Mouse (Mus musculus): ENCODE data around the gene Palm2. TPM values are rescaled to one million over a fixed set of nuclear protein-coding genes. Genes with fewer than 3 reads are reported as not detected.

Palm2 gene
- total and polyA plus RNA-seq, 2 experiments from 2014 or later = 26.4 to 33.1 TPM

DNA sequence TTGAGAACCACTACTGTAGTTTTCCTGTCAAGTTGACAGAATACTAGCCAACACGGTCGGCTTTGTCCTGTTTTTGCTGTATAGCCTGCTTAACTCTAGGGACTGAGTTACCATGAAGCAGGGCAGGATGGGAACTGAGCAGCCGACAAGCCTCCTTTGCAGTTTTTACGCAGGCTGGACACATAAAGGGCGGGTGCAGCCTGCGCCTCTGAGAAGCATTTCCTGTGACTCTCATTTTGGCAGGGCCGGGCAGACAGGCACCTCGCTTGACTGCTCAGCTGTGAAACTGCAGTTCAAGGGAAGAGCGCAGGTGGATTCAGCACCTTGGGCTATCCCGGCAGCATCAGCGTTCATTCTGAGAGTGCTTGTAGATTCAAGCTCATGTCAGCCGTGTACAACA, 247.5 kb downstream of the Palm2 start:
- Histone ChIP-seq H3K4me1 (ENCODE audit: insufficient read depth, low read length) (no peaks in the 10 kb centered on the region), H3K27me3 (ENCODE audit: insufficient read depth, low read length) (no peaks in the 10 kb centered on the region), H3K9me3 (ENCODE audit: low read length) (no peaks in the 10 kb centered on the region), H3K27ac (ENCODE audit: low read depth, low read length) (no peak overlapping the region), H3K4me2 (ENCODE audit: low read depth, low read length, poor library complexity, severe bottlenecking) (no peak overlapping the region), H3K4me3 (ENCODE audit: low read depth, low read length) (no peak overlapping the region), H3K36me3 (ENCODE audit: insufficient read depth, low read length) (no peaks in the 10 kb centered on the region), H3K9ac (replicated peaks; ENCODE audit: low read length, poor library complexity, severe bottlenecking) (no peak overlapping the region)
- WGBS = 45% methylated on average over 12 of the region's 12 CpGs
- ATAC-seq (ENCODE audit: low FRiP score) (peak; percentile 63), DNase-seq (ENCODE audit: low spot score) (peak; percentile 44)
- no peak for TF ChIP-seq CTCF (IDR thresholded peaks at IDR 0.05)

DNA sequence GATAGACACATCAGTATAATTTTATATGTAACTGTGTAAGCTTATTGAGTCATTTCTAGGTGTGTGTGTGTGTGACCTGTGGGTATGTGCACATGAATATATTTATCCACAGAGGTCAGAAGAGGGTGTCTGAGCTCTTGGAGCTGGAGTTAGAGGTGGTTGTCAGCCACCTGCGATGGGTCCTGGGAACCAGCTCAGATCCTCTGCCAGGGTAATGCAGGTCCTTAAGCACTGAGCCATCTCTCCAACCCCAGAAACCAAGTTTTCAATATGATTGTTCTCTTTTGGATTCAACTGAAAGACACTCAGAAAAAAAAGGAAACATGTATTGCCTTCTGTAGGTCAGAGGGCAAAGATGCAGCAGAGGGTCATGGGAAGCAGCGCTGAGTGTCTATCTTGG, 248.3 kb downstream of the Palm2 start:
- no peaks in the 10 kb centered on the region for H3K4me1 ChIP-seq (ENCODE audit: insufficient read depth, low read length)
- H3K27me3 ChIP-seq (ENCODE audit: insufficient read depth, low read length) = no peaks in the 10 kb centered on the region
- DNase-seq (ENCODE audit: low spot score) = no peak
- no peak overlapping the region for H3K4me3 ChIP-seq (ENCODE audit: low read depth, low read length)
- H3K36me3 ChIP-seq (ENCODE audit: insufficient read depth, low read length) = no peaks in the 10 kb centered on the region
- no peak for TF ChIP-seq CTCF (IDR thresholded peaks at IDR 0.05)
- no peak overlapping the region for H3K27ac ChIP-seq (ENCODE audit: low read depth, low read length)
- WGBS = 96% methylated on average over 2 of the region's 2 CpGs
- H3K9me3 ChIP-seq (ENCODE audit: low read length) = no peaks in the 10 kb centered on the region
- ATAC-seq (ENCODE audit: low FRiP score) = no peak
- no peak overlapping the region for H3K4me2 ChIP-seq (ENCODE audit: low read depth, low read length, poor library complexity, severe bottlenecking)
- H3K9ac ChIP-seq (replicated peaks; ENCODE audit: low read length, poor library complexity, severe bottlenecking) = no peak overlapping the region

- no peaks in the 10 kb centered on the region for H3K9me3 ChIP-seq (ENCODE audit: low read length)
- no peak overlapping the region for H3K27ac ChIP-seq (ENCODE audit: low read depth, low read length)
- H3K4me2 ChIP-seq (ENCODE audit: low read depth, low read length, poor library complexity, severe bottlenecking) = no peak overlapping the region
- no peak for TF ChIP-seq CTCF (IDR thresholded peaks at IDR 0.05)
- 87% methylated on average over 11 of the region's 11 CpGs for WGBS
- no peak overlapping the region for H3K4me3 ChIP-seq (ENCODE audit: low read depth, low read length)
- H3K4me1 ChIP-seq (ENCODE audit: insufficient read depth, low read length) = no peaks in the 10 kb centered on the region
- H3K27me3 ChIP-seq (ENCODE audit: insufficient read depth, low read length) = no peaks in the 10 kb centered on the region
- DNase-seq (ENCODE audit: low spot score) = no peak
- no peak overlapping the region for H3K9ac ChIP-seq (replicated peaks; ENCODE audit: low read length, poor library complexity, severe bottlenecking)
- H3K36me3 ChIP-seq (ENCODE audit: insufficient read depth, low read length) = no peaks in the 10 kb centered on the region
- ATAC-seq (ENCODE audit: low FRiP score) = no peak
Measured at GRCm38 (mm10) chr4:57682944-57683343, 248.9 kb downstream of the Palm2 start.

GRCm38 (mm10) chr4:57684676-57685215, 250.7 kb downstream of the Palm2 start:
- TF ChIP-seq CTCF (IDR thresholded peaks at IDR 0.05) = no peak
- ATAC-seq (ENCODE audit: low FRiP score) = no peak
- Histone ChIP-seq H3K27ac (ENCODE audit: low read depth, low read length) (no peak overlapping the region), H3K4me1 (ENCODE audit: insufficient read depth, low read length) (no peaks in the 10 kb centered on the region), H3K4me2 (ENCODE audit: low read depth, low read length, poor library complexity, severe bottlenecking) (no peak overlapping the region), H3K9ac (replicated peaks; ENCODE audit: low read length, poor library complexity, severe bottlenecking) (no peak overlapping the region), H3K36me3 (ENCODE audit: insufficient read depth, low read length) (no peaks in the 10 kb centered on the region), H3K4me3 (ENCODE audit: low read depth, low read length) (no peak overlapping the region), H3K27me3 (ENCODE audit: insufficient read depth, low read length) (no peaks in the 10 kb centered on the region), H3K9me3 (ENCODE audit: low read length) (no peaks in the 10 kb centered on the region)
- no peak for DNase-seq (ENCODE audit: low spot score)
- 80% methylated on average over 12 of the region's 12 CpGs for WGBS

- ATAC-seq (ENCODE audit: low FRiP score) = no peak
- no peak overlapping the region for H3K4me2 ChIP-seq (ENCODE audit: low read depth, low read length, poor library complexity, severe bottlenecking)
- H3K27me3 ChIP-seq (ENCODE audit: insufficient read depth, low read length) = no peaks in the 10 kb centered on the region
- H3K36me3 ChIP-seq (ENCODE audit: insufficient read depth, low read length) = peaks cover 13% of the 10 kb centered on the region; the same call in 1 of the 2 replicates
- H3K4me1 ChIP-seq (ENCODE audit: insufficient read depth, low read length) = no peaks in the 10 kb centered on the region
- TF ChIP-seq CTCF (IDR thresholded peaks at IDR 0.05) = no peak
- no peak for DNase-seq (ENCODE audit: low spot score)
- 80% methylated on average over 3 of the region's 3 CpGs for WGBS
- H3K4me3 ChIP-seq (ENCODE audit: low read depth, low read length) = no peak overlapping the region
- H3K9me3 ChIP-seq (ENCODE audit: low read length) = no peaks in the 10 kb centered on the region
- H3K9ac ChIP-seq (replicated peaks; ENCODE audit: low read length, poor library complexity, severe bottlenecking) = no peak overlapping the region
- no peak overlapping the region for H3K27ac ChIP-seq (ENCODE audit: low read depth, low read length)
Measured at GRCm38 (mm10) chr4:57686736-57687135, 252.7 kb downstream of the Palm2 start.

GRCm38 (mm10) chr4:57687583-57687982, 253.5 kb downstream of the Palm2 start:
- Histone ChIP-seq H3K4me1 (ENCODE audit: insufficient read depth, low read length) (no peaks in the 10 kb centered on the region), H3K4me2 (ENCODE audit: low read depth, low read length, poor library complexity, severe bottlenecking) (no peak overlapping the region), H3K27ac (ENCODE audit: low read depth, low read length) (no peak overlapping the region), H3K4me3 (ENCODE audit: low read depth, low read length) (no peak overlapping the region), H3K36me3 (ENCODE audit: insufficient read depth, low read length) (peaks cover 13% of the 10 kb centered on the region; the same call in 1 of the 2 replicates), H3K9ac (replicated peaks; ENCODE audit: low read length, poor library complexity, severe bottlenecking) (no peak overlapping the region), H3K27me3 (ENCODE audit: insufficient read depth, low read length) (no peaks in the 10 kb centered on the region), H3K9me3 (ENCODE audit: low read length) (no peaks in the 10 kb centered on the region)
- no peak for ATAC-seq (ENCODE audit: low FRiP score)
- TF ChIP-seq CTCF (IDR thresholded peaks at IDR 0.05) = no peak
- no peak for DNase-seq (ENCODE audit: low spot score)
- 86% methylated on average over 3 of the region's 3 CpGs for WGBS
